Mouse (Mus musculus) ES-CJ7 (cell line): ENCODE results near the gene Ftl1.

ENCODE experiments used
- DNase-seq: peaks from one replicate; pipeline ENCODE4 v3.0.0; 2011; ENCODE audit warnings: low read depth, low spot score

Ftl1 gene

DNA sequence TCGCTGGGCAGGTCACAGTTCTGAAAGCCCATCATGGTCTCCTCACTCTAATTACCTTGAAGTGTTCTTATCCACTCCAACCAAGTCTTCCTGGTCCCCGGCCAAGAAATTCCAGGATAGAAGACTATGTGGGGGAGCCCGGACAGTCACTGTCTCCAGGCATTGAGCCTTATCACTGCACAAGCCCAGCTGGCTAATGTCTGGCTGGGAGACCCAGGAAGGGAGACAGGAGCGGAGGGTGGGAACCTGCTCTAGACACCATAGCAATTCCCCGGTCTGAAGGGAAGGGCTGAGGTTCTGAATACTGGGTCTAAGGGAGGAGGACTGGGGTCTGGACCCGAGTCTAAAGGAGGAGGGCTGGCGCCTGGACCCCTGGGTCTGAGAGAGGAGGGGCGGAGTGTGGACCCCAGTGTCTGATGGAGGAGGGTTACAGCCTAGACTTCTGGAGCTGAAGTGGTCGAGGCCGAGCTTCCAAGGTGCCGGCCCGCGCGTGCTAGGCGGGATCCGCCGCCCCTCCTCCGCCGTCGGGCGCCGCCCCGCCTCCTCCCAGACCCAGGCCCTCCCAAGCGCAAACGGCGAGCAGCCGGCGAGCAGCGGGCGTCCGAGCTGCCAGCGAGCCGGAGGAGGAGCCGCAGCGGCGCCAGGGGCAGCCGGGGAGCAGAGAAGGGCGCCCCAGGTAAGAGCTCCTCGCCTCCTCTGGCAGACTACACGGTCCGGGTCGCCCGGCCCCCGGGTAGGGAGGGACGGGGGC, 46.4 kb downstream of the Ftl1 start, which contains the start of gene Ntf5:
Gene Ntf5 (plus strand): TSS at position 583 of the 751 bp plus-strand sequence.
- DNase-seq: peak; percentile 48

- DNase-seq: no peak
Observed at GRCm38 (mm10) chr7:45412421-45412820, 47.3 kb downstream of the Ftl1 start.

DNA sequence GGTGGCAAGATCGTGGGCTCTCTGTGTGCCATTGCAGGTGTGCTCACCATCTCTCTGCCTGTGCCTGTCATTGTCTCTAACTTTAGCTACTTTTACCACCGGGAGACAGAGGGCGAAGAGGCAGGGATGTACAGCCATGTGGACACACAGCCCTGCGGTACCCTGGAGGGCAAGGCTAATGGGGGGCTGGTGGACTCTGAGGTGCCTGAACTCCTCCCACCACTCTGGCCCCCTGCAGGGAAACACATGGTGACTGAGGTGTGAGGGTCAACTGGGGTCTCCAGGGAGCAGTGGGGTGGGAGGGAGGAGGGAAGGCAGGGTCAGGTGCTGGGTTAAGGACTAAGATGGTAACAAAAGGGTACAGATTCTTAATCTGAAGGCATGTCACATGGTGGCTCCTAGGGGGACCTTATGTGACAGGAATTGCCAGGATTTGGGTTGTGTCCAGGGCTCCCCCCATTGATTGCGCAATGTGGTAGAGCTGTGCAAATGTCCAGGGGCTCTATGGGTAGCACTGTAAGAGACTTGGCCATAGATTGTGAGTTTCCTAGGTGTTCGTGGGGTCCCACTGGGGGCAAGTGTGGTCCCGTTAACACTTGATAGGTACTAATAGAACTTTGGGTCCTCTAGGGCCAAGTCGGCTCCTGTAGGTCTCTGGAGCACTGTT, 50.1 kb downstream of the Ftl1 start:
- no peak for DNase-seq

DNA sequence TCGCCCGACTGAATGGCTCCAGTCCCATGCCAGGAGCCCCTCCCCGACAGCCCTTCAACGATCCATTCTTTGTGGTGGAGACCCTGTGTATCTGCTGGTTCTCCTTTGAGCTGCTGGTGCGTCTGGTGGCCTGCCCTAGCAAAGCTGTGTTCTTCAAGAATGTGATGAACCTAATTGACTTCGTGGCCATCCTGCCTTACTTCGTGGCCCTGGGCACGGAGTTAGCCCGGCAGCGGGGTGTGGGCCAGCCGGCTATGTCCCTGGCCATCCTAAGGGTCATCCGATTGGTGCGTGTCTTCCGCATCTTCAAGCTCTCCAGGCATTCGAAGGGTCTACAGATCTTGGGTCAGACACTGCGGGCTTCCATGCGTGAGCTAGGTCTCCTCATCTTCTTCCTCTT, 50.7 kb downstream of the Ftl1 start:
- DNase-seq: no peak

DNA sequence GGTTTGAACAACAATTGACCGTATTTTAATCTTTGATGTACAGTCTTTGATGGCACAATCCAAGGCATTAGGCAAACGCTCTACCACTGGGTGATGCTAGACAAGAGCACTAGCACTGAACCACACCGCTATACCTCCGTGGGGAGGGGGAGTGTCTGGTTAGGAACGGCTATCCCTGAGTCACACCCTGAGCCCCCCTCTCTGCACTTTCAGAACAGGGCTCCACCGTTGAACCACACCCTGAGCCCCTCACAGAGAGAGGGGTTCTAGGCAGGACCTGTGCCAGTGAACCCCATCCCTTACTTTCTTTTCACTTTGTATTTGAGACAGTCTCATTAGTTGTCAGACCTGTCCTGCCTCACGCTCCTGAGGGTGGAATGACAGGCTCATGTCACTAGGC, 51.3 kb downstream of the Ftl1 start:
- no peak for DNase-seq
